Mouse (Mus musculus): Measurements from ENCODE around the gene 1500011B03Rik.

- TF ChIP-seq CTCF (IDR thresholded peaks at IDR 0.05; ENCODE audit: low read depth, low read length) (no peak), POLR2A (IDR thresholded peaks at IDR 0.05; ENCODE audit: borderline replicate concordance, low read depth, low read length) (no peak)
Observed at GRCm38 (mm10) chr5:114785196-114785595, 38.1 kb downstream of the 1500011B03Rik start.
